Mouse (Mus musculus) macrophage (primary cell): ENCODE data around the gene Bpifa2. TPM values are rescaled to one million over a fixed set of nuclear protein-coding genes. Genes with fewer than 3 reads are reported as not detected.

ENCODE experiments used
- H3K27ac ChIP-seq: fragments of 350-480 bp; formaldehyde crosslinking; 2 replicates; pipeline ENCODE4 v1.9.0; 2021
- H3K36me3 ChIP-seq: fragments of 350-480 bp; formaldehyde crosslinking; 2 replicates; pipeline ENCODE4 v1.9.0; 2021; ENCODE audit errors: inconsistent target
- H3K4me3 ChIP-seq: fragments of 350-480 bp; formaldehyde crosslinking; 2 replicates; pipeline ENCODE4 v1.9.0; 2021; ENCODE audit errors: inconsistent target
- H3K79me2 ChIP-seq: fragments of 350-480 bp; formaldehyde crosslinking; 2 replicates; pipeline ENCODE4 v1.9.0; 2021; ENCODE audit errors: inconsistent target
- WGBS: methylation state at CpG from one replicate; pipeline ENCODE4 v1.1.7; 2026; ENCODE audit warnings: inconsistent platforms; ENCODE audit not compliant: missing documents; 5-methylcytosine and 5-hydroxymethylcytosine counted together
- polyA plus RNA-seq: library from polyadenylated mRNA; stranded (reverse); fragments of 250-400 nt; gene quantifications from 3 replicates; pipeline ENCODE4 v1.2.4, GENCODE M21; 2018; ENCODE audit warnings: inconsistent platforms

The Bpifa2 gene
- polyA plus RNA-seq, 1 experiment from 2014 or later, result not detected

DNA sequence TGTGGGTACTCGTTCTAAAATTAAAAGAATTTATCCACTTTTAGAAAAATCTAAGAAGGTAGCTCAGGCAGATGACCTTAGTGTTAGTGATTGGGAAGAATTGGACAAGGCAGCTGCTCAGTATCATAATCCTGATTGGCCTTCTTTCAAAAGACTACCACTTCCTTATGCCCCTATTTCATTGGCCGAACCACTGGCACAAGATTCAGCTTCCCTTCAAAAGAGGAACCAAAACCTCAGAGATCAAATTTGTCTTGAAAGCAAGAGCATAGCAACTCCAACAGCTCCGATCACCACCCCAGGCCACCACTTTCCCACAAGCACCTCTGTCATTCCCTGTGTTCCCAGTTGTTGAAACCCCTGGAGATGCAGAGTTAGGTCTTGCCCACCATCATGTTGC is 36.7 kb downstream of the Bpifa2 start:
- no peak overlapping the region for H3K27ac ChIP-seq
- no peak overlapping the region for H3K4me3 ChIP-seq
- 35% methylated on average over 3 of the region's 3 CpGs for WGBS
- no peaks in the 10 kb centered on the region for H3K36me3 ChIP-seq
- H3K79me2 ChIP-seq, result no peaks in the 10 kb centered on the region

- no peaks in the 10 kb centered on the region for H3K36me3 ChIP-seq
- no peaks in the 10 kb centered on the region for H3K79me2 ChIP-seq
- no peak overlapping the region for H3K4me3 ChIP-seq
- 79% methylated on average over 2 of the region's 2 CpGs for WGBS
- H3K27ac ChIP-seq, result no peak overlapping the region
Observed at GRCm38 (mm10) chr2:154058690-154059089, 50.6 kb downstream of the Bpifa2 start.

Other genes with a start within 250 kb of the Bpifa2 start
- gene Efcab8, start 228.3 kb upstream of the Bpifa2 start, polyA plus RNA-seq, result 0.14 TPM in 1 of 3 replicates, not detected in the others
- gene Sun5, start 137.2 kb upstream of the Bpifa2 start, polyA plus RNA-seq, result not detected in 3 replicates
- gene Bpifb2, start 133.2 kb upstream of the Bpifa2 start, polyA plus RNA-seq, result not detected in 3 replicates
- not detected in 3 replicates for gene Bpifb6, start 107.9 kb upstream of the Bpifa2 start, polyA plus RNA-seq
- gene Bpifb3, start 90.0 kb upstream of the Bpifa2 start, polyA plus RNA-seq, result not detected in 3 replicates
- gene Bpifb4, start 70.1 kb upstream of the Bpifa2 start, polyA plus RNA-seq, result not detected in 3 replicates
- not detected in 3 replicates for gene Bpifa6, start 33.3 kb upstream of the Bpifa2 start, polyA plus RNA-seq
- not detected in 3 replicates for gene Bpifa3, start 122.1 kb downstream of the Bpifa2 start, polyA plus RNA-seq
- not detected in 3 replicates for gene Bpifa1, start 134.6 kb downstream of the Bpifa2 start, polyA plus RNA-seq
- not detected in 3 replicates for gene Bpifa5, start 154.3 kb downstream of the Bpifa2 start, polyA plus RNA-seq
- not detected in 3 replicates for gene Bpifb1, start 182.6 kb downstream of the Bpifa2 start, polyA plus RNA-seq
- gene Bpifb5, start 215.5 kb downstream of the Bpifa2 start, polyA plus RNA-seq, result not detected in 3 replicates
- not detected in 3 replicates for gene Bpifb9a, start 249.6 kb downstream of the Bpifa2 start, polyA plus RNA-seq